Mouse (Mus musculus): Measurements from ENCODE around the gene Nmt1. TPM values are rescaled to one million over a fixed set of nuclear protein-coding genes. Genes with fewer than 3 reads are reported as not detected.

The Nmt1 gene
- polyA plus RNA-seq, 1 experiment from 2014 or later, result 58.4 TPM

DNA sequence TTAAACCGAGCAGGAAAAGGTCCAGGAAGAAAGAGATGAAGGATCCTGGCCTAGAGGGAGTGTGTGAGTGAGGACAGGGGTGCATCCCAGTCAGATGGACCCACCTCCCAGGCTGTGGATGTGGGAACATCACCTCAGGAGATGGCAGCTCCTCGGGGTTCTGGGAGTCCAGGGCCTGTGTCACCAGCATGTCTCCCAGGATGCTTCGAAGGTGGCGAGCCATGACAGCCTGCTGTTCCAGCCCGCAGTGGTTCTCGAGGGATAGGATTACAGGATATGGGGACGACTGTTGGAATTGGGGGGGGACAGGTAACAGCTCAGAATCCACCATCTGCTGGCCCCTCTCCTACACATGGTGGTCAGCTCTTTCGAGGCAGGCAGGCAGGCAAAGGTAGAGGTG, 48.6 kb downstream of the Nmt1 start:
- Histone ChIP-seq H3K36me3 (peaks cover 12% of the 10 kb centered on the region), H3K4me1 (peaks cover 39% of the 10 kb centered on the region), H3K27ac (no peak overlapping the region), H3K4me3 (no peak overlapping the region), H3K27me3 (ENCODE audit: insufficient read depth, poor library complexity, severe bottlenecking) (peaks cover 46% of the 10 kb centered on the region), H3K9me3 (no peaks in the 10 kb centered on the region)
- no peak for DNase-seq (ENCODE audit: low spot score)
- 78% methylated on average over 8 of the region's 8 CpGs for WGBS

DNA sequence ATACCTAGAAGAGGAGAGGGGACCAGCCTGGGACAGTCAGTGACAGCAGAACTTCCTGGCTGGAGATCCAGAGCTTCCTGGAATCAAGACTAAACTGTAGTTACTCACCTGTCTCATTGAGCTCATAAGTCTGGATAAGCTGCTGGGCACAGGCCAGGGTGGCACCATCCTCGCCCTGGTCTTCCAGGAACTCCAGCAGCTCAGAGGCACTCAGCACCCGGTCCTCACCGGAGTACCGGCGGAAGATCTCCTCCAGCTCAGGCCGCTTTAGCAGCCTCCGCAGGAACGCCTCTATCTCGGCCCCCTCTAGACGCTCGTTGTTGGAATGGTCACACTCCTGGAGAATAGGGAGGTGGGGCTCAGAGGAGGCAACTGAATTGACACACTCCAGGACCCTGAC, 50.1 kb downstream of the Nmt1 start:
- H3K9me3 ChIP-seq, result no peaks in the 10 kb centered on the region
- H3K36me3 ChIP-seq, result peaks cover 6% of the 10 kb centered on the region; the same call in 1 of the 2 replicates
- no peak for DNase-seq (ENCODE audit: low spot score)
- WGBS, result 64% methylated on average over 11 of the region's 11 CpGs
- no peak overlapping the region for H3K27ac ChIP-seq
- H3K4me1 ChIP-seq, result peaks cover 40% of the 10 kb centered on the region
- H3K27me3 ChIP-seq (ENCODE audit: insufficient read depth, poor library complexity, severe bottlenecking), result peaks cover 62% of the 10 kb centered on the region
- H3K4me3 ChIP-seq, result no peak overlapping the region

DNA sequence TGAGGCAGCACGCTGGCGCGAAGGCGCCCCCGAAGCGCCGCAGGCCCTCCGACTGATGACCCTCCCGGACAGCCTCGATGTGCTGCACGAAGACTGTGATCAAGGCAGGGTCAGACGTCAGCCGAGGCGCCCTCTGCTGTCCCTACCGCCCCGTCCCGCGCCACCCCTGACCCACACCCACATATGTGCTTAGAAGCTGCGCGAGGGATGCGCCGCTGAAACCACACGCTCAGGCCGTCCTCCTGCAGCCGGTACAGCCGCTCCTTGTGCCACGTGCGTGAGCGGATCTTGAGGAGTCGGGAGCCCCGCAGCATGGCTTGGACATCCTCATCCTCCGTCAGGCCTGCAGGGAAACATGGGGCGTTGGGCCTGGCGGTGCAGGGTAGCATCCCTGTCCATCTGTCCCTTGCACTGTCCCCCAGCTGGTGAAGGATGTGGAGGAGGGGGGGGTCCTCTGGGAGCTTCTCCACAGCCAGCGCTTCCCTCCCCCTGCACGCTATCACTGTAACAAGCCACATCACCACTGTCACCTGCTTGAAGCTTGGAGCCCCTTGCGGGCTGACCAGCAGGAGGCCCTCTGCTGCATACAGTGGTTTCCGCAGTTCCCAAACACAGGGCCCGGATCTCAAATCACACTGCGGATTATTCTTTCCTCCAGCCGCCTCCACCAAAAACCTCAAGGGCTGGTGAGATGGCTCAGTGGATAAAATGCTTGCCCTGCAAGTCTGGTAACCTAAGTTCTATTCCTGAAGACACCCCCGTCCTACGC, 52.5 kb downstream of the Nmt1 start:
- Histone ChIP-seq H3K27ac (peak overlapping the region; percentile 72), H3K4me3 (peak overlapping the region; percentile 59), H3K9me3 (no peaks in the 10 kb centered on the region), H3K27me3 (ENCODE audit: insufficient read depth, poor library complexity, severe bottlenecking) (peaks cover 63% of the 10 kb centered on the region), H3K36me3 (peaks cover 6% of the 10 kb centered on the region; the same call in 1 of the 2 replicates), H3K4me1 (peaks cover 22% of the 10 kb centered on the region)
- WGBS, result 1% methylated on average over 43 of the region's 43 CpGs
- DNase-seq (ENCODE audit: low spot score), result peak; percentile 84

DNA sequence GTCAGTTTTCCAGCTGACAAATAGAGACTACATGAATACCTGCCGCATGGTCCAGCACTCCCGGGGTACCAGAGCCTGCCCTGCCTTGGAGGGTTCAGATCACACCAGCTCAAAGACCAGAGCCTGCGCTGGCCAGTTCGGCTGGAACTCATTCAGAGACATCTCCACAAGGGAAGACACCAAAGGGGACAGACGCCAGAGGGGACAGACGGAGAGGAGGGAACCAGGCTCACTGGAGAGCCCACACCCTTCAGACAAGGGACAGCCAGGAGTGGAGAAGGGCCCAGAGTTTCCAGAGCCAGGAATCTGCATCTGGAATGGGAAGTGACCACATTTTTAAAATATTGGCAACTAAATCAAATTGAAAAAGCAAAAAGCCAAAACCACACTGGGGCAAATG, 53.6 kb downstream of the Nmt1 start:
- Histone ChIP-seq H3K4me1 (peaks cover 22% of the 10 kb centered on the region), H3K27ac (no peak overlapping the region), H3K27me3 (ENCODE audit: insufficient read depth, poor library complexity, severe bottlenecking) (peaks cover 62% of the 10 kb centered on the region), H3K36me3 (peaks cover 6% of the 10 kb centered on the region; the same call in 1 of the 2 replicates), H3K9me3 (no peaks in the 10 kb centered on the region), H3K4me3 (no peak overlapping the region)
- 61% methylated on average over 6 of the region's 6 CpGs for WGBS
- no peak for DNase-seq (ENCODE audit: low spot score)

DNA sequence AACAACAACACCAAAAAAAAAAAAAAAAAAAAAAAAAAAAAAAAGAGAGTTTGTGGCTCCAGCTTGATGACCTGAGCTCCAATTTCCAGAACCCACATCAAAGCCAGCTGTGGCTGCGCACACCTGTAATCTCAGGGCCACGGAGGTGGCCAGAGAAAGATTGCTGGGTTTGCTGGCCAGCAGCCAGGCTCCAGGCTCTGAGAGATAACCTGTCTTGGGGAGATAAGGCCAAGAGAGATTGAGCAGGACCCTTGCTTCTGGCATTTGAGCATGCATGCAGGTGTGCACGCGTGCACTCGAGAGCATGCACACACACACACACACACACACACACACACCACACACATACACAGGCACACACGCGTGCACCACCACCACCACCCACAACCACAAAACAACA, 65.3 kb downstream of the Nmt1 start:
- H3K27ac ChIP-seq, result no peak overlapping the region
- DNase-seq (ENCODE audit: low spot score), result no peak
- no peaks in the 10 kb centered on the region for H3K27me3 ChIP-seq (ENCODE audit: insufficient read depth, poor library complexity, severe bottlenecking)
- no peaks in the 10 kb centered on the region for H3K36me3 ChIP-seq
- no peak overlapping the region for H3K4me3 ChIP-seq
- H3K4me1 ChIP-seq, result peaks cover 43% of the 10 kb centered on the region
- H3K9me3 ChIP-seq, result no peaks in the 10 kb centered on the region
- WGBS, result 81% methylated on average over 7 of the region's 7 CpGs

DNA sequence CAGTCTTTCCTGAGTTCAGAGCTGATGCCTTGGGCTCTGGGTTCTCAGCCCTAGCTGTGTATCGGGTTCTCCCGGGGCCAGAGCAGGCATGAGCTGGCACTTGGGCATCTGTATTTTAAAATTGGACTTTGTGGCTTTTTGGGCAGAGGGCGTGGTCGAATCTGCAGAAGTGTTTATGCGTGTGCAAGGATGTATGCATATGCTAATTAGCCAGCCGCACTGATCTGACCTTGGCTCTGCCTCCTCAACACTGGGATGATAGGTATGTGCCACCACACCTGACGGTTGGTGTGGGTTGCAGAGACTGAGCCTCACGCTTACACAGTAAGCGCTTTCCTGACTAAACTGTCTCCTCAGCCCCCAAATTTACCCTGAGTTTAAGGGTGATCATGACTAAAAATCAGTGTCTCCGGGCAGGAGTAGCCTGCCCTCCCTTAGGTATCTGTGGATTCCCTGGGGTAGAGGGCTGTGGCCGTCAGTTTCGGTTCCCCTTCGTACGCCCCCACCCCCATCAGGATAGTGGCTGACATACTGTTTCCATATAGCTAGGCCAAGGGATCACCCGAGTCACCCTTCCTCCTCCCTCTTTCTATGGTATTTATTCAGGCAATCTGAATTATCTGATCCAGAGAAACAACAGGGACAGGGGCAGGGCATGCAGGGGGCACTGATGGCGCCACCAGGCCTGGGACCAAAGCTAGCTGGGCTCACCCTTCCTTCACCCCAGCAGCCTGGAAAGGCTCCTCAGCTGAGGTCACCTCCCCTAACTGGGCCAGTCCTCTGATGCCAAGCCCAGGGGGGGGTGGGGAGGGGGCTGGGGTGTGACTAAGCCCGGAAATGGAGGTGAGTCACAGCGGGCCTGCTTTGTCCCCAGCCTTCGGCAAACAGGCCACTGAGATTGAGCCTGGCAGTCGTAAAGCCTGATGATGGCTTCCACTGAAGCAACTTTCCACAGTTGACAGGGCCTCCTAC, 66.2 kb downstream of the Nmt1 start:
- WGBS, result 59% methylated on average over 20 of the region's 20 CpGs
- Histone ChIP-seq H3K27me3 (ENCODE audit: insufficient read depth, poor library complexity, severe bottlenecking) (peaks cover 3% of the 10 kb centered on the region; the same call in 1 of the 2 replicates), H3K36me3 (no peaks in the 10 kb centered on the region), H3K27ac (peak overlapping the region; percentile 77), H3K4me1 (peaks cover 52% of the 10 kb centered on the region), H3K9me3 (no peaks in the 10 kb centered on the region), H3K4me3 (no peak overlapping the region)
- no peak for DNase-seq (ENCODE audit: low spot score)

DNA sequence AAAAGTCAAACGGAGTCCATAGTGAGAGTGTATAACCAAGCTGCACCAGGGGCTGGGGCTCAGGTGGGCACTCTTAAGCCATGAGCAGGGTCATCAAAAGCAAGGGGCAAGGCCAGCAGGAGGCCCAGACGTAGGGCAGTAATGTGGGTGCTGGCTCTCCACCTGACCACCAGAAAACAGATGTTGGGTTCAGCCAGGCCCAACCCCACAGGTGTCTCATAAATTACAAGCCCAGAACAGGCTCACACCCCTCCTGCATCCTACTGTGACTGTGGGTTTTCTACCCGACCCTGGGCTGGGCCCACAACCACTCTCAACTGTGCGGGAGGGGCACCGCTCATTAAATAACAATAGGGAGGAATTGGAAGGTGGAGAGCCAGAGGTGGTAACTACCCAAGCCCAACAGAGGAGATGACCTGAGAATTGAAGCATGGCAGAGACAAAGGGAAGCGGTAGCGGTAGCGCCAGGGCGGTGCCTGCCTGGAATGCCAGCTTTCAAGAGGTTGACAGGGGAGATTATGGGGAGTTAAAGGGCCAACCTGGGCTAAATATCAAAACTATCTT, 67.2 kb downstream of the Nmt1 start:
- no peak for DNase-seq (ENCODE audit: low spot score)
- Histone ChIP-seq H3K4me3 (no peak overlapping the region), H3K36me3 (no peaks in the 10 kb centered on the region), H3K9me3 (no peaks in the 10 kb centered on the region), H3K4me1 (peaks cover 58% of the 10 kb centered on the region), H3K27me3 (ENCODE audit: insufficient read depth, poor library complexity, severe bottlenecking) (peaks cover 13% of the 10 kb centered on the region), H3K27ac (peak overlapping the region; percentile 77; the same call in 1 of the 2 replicates)
- WGBS, result 72% methylated on average over 9 of the region's 9 CpGs

DNA sequence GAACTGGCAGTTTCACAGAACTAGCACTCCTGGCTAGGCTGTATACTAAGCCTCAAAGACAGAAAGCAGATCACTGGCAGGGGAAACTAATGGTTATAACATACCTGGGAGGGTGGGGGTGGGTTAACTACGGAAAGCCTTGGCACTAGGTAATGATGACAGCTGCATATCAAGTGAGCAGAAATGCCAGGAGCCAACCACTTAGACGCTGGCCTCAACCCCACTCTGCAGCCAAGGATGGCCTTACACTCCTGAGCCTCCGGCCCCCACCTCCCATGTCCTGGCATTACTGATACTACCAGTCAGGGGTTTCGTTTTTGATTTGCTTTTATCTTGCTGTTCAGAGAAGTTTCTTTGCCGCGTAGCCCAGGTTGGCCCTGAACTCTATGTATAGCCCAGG, 67.8 kb downstream of the Nmt1 start:
- WGBS, result 81% methylated on average over 6 of the region's 6 CpGs
- no peaks in the 10 kb centered on the region for H3K36me3 ChIP-seq
- no peaks in the 10 kb centered on the region for H3K9me3 ChIP-seq
- DNase-seq (ENCODE audit: low spot score), result no peak
- no peak overlapping the region for H3K27ac ChIP-seq
- no peak overlapping the region for H3K4me3 ChIP-seq
- peaks cover 20% of the 10 kb centered on the region for H3K27me3 ChIP-seq (ENCODE audit: insufficient read depth, poor library complexity, severe bottlenecking)
- peaks cover 59% of the 10 kb centered on the region for H3K4me1 ChIP-seq

DNA sequence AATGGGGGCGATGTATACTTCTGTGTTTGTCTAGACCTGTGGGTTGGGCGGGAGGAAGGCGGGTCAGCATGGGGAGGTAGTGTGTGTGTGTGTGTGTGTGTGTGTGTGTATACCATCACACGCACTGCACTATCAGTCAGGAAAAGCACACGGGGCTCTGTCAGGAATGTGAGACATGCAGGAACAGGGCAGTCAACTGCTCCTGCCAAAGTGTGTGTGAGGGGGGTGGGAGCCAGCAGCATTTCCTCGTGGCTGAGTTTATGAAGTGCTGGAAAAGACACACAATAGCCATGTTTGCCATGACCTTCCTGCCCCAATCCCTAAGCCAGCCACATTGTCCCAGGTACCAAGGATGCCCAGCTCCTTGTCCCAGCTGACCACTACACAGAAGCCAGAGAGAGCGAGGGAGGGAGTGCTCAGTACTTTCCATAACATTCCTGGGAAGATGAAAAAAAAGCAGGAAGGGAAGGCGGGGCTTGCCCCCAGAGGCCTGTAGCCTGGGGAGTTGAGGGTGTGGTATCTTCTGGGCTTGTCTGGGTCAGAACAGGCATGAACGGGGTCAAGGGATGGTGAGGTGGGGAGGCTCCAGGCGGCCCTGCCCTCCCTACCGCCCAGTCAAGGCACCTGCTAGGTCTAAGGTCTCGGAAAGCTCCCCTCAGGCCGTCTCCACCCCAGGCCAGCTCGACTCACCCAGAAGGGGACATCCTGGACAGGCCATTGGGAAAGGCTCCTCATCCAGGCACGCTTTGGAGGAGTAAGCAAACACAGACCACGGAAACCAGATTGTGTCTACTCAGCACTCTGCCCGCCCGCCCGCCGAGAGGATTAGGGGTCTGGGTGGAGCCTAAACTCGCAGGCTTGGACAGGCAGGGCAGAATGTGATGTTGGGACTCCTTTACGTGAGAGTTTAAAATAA, 69.2 kb downstream of the Nmt1 start:
- peaks cover 73% of the 10 kb centered on the region for H3K4me1 ChIP-seq
- H3K4me3 ChIP-seq, result peak overlapping the region; percentile 52
- H3K9me3 ChIP-seq, result no peaks in the 10 kb centered on the region
- no peak for DNase-seq (ENCODE audit: low spot score)
- H3K27me3 ChIP-seq (ENCODE audit: insufficient read depth, poor library complexity, severe bottlenecking), result peaks cover 25% of the 10 kb centered on the region
- peak overlapping the region; percentile 82 for H3K27ac ChIP-seq
- no peaks in the 10 kb centered on the region for H3K36me3 ChIP-seq
- 11% methylated on average over 22 of the region's 22 CpGs for WGBS

DNA sequence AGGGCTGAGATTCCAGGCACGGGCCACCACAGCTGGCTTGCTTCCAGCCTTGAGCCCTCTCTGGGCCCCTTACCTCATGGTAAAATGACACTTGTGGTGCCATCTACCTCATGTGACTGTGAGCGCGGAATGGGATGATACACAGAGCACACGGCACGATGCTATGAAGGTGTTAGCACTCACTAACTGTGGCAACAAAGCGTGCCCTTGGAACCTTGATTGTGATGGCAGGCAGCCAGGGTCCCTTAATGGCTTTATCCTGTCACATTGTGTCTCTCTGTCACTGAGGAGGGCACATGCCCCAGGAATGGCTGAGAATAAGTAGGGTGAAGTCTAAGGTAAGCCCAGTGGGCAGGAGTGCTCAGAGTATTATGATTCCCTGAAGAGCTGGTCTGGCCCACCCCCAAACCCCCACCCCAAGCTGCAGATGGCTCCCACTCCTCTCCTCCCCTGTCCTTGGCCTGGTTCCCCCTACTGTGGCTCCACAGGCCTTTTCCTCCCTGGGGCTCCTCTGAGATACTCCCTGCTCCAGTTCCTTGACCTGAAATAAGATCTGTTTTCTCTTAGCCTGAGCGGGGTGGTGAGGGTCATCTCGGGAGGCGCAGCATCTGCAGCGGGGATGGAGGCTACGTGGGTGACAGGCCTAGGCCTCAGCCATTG, 70.7 kb downstream of the Nmt1 start:
- Histone ChIP-seq H3K27ac (peak overlapping the region; percentile 30; the same call in 1 of the 2 replicates), H3K36me3 (no peaks in the 10 kb centered on the region)

DNA sequence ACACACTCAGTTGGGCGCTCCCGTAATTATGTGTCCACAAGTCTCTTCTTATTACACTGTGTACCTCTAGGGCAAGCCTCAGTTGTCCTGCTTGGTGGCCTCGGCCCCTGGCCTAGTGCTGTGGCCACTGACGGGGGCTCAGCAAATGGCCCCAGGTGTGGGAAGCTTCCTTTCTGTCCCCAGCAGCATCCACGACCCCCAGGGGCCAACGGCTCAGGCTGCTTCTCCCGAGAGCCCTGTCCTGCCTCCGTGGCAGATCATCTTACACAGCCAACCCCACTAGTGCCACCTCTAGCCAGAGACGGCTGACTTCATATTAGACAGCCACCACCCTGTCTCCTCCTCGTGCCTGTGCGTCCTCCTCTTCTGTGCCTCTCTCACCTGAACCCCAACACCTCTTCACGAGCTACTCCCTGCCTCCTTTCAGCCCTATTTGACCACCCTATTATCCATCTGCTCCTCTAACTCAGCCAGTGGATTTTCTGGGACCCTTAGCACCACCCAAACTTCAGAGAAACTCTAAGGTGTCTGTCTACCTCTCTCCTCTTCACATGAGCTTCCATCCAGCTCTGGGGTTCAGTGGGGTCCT, 71.5 kb downstream of the Nmt1 start:
- peaks cover 35% of the 10 kb centered on the region for H3K27me3 ChIP-seq (ENCODE audit: insufficient read depth, poor library complexity, severe bottlenecking)
- no peak overlapping the region for H3K4me3 ChIP-seq
- 53% methylated on average over 12 of the region's 12 CpGs for WGBS
- peaks cover 77% of the 10 kb centered on the region for H3K4me1 ChIP-seq
- DNase-seq (ENCODE audit: low spot score), result no peak
- H3K27ac ChIP-seq, result 0 out of 2 replicates have a peak overlapping the region, but pooled peaks have one; percentile 7
- no peaks in the 10 kb centered on the region for H3K36me3 ChIP-seq
- no peaks in the 10 kb centered on the region for H3K9me3 ChIP-seq

More for the DNA sequence above, 70.7 kb downstream of the Nmt1 start:
- H3K27me3 ChIP-seq (ENCODE audit: insufficient read depth, poor library complexity, severe bottlenecking), result peaks cover 27% of the 10 kb centered on the region
- no peak for DNase-seq (ENCODE audit: low spot score)
- peaks cover 79% of the 10 kb centered on the region for H3K4me1 ChIP-seq
- no peaks in the 10 kb centered on the region for H3K9me3 ChIP-seq
- 66% methylated on average over 11 of the region's 11 CpGs for WGBS
- H3K4me3 ChIP-seq, result no peak overlapping the region

All from heart, embryonic 10.5 days (tissue).